Mouse (Mus musculus) embryonic facial prominence, embryonic 14.5 days (tissue): Measurements from ENCODE around the gene 2810006K23Rik. TPM values are rescaled to one million over a fixed set of nuclear protein-coding genes. Genes with fewer than 3 reads are reported as not detected.
"Not testable (repeated sequence)": the region's sequence is repeated elsewhere in the genome, so short reads cannot be mapped to it uniquely, and the experiment has no call there.

ENCODE experiments used
- ATAC-seq: fragments of 200-750 bp; cut with Nextera tagmentation; 2 replicates; pipeline ENCODE4 v1.8.0; 2017; ENCODE audit warnings: low read depth, moderate number of reproducible peaks, moderate TSS enrichment
- DNase-seq: peaks from one replicate; pipeline ENCODE4 v3.0.0-alpha.2; 2015; ENCODE audit warnings: low spot score
- H3K27ac ChIP-seq: fragments of 300-500 bp; sonication (generic); replicated peaks from 2 replicates; pipeline ENCODE4 v1.5.1; 2014; ENCODE audit warnings: low read depth, mild to moderate bottlenecking, low read length, moderate library complexity
- H3K27me3 ChIP-seq: fragments of 300-500 bp; sonication (generic); replicated peaks from 2 replicates; pipeline ENCODE4 v1.6.1; 2014; ENCODE audit warnings: low read length; ENCODE audit not compliant: control insufficient read depth, insufficient read depth
- H3K36me3 ChIP-seq: fragments of 300-500 bp; sonication (generic); 2 replicates; pipeline ENCODE4 v1.6.1; 2014; ENCODE audit warnings: low read length, mixed read lengths; ENCODE audit not compliant: control insufficient read depth, insufficient read depth
- H3K4me1 ChIP-seq: fragments of 300-500 bp; sonication (generic); 2 replicates; pipeline ENCODE4 v1.6.1; 2014; ENCODE audit warnings: antibody characterized with exemption, low read length; ENCODE audit not compliant: control insufficient read depth, insufficient read depth
- H3K4me2 ChIP-seq: fragments of 300-500 bp; sonication (generic); 2 replicates; pipeline ENCODE4 v1.6.1; 2014; ENCODE audit warnings: low read depth, mild to moderate bottlenecking, low read length, moderate library complexity, mixed read lengths
- H3K4me3 ChIP-seq: fragments of 300-500 bp; sonication (generic); 2 replicates; pipeline ENCODE4 v1.5.1; 2014; ENCODE audit warnings: low read depth, mild to moderate bottlenecking, low read length
- H3K9ac ChIP-seq: fragments of 300-500 bp; sonication (generic); 2 replicates; pipeline ENCODE4 v1.6.1; 2014; ENCODE audit warnings: low read depth, mild to moderate bottlenecking, low read length, moderate library complexity, mixed read lengths
- H3K9me3 ChIP-seq: fragments of 300-500 bp; sonication (generic); 2 replicates; pipeline ENCODE4 v1.6.1; 2016; ENCODE audit warnings: low read length; ENCODE audit not compliant: control insufficient read depth
- WGBS: fragments of 180-500 bp; shearing (Covaris S2); extraction: QIAGEN DNeasy Blood & Tissue Kit; methylation state at CpG from one replicate; pipeline ENCODE4 v1.1.7; 2014; 5-methylcytosine and 5-hydroxymethylcytosine counted together
- polyA plus RNA-seq: library from polyadenylated mRNA; unstranded; fragments of >200 nt; fragmentation: Nextera tagmentation; extraction: Ambion mirVana; gene quantifications from 2 replicates; pipeline ENCODE4 v1.2.1, GENCODE M21; 2014

The 2810006K23Rik gene
- polyA plus RNA-seq, 1 experiment from 2014 or later = 10.4 TPM

DNA sequence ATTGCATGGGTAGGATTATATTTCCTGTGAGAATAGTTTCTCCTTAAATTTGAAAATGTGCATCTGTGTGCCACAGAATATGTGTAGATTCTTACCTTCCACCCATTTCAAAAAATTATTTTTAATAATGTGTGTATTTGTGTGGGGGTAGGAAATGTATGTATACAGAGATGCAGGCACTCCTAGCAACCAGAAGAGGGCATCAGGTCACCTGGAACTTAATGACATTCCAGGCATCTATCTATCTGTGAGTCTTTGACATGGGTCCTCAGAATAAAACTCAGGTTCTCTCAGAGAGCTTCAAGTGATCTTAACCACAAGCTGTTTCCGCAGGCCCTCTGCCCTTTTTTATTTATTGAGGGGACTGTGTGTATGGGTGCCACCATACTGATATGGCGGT is 31.8 kb downstream of the 2810006K23Rik start:
- no peak for ATAC-seq
- DNase-seq = no peak
- no peaks in the 10 kb centered on the region for H3K27me3 ChIP-seq
- WGBS = 69% methylated on average over 2 of the region's 2 CpGs
- no peak overlapping the region for H3K4me2 ChIP-seq
- H3K4me1 ChIP-seq = no peaks in the 10 kb centered on the region
- H3K36me3 ChIP-seq = no peaks in the 10 kb centered on the region
- no peak overlapping the region for H3K9ac ChIP-seq
- H3K4me3 ChIP-seq = no peak overlapping the region
- H3K27ac ChIP-seq = no peak overlapping the region
- H3K9me3 ChIP-seq = no peaks in the 10 kb centered on the region

DNA sequence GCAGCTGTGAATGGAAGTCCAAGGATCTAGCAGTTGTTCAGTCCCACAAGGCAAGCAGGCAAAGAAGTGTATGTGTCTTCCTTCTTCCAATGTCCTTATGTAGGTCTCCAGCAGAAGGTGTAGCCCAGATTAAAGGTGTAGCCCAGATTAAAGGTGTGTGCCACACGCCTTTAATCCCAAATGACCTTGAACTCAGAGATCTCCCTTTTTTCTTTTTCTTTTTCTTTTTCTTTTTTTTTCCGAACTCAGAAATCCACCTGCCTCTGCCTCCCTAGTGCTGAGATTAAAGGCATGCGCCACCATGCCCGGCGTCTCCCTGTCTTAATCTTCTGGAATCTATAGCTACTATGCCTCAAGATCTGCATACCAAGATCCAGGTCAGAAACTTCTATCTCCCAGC is 35.1 kb downstream of the 2810006K23Rik start, which contains the start of gene Cdk2ap1:
Cdk2ap1 (minus strand) TSS at position 101 of the 400 bp plus-strand sequence.
- WGBS = 91% methylated on average over 5 of the region's 5 CpGs
- H3K27me3 ChIP-seq, ATAC-seq, DNase-seq, H3K4me3 ChIP-seq, H3K4me2 ChIP-seq, H3K9ac ChIP-seq, H3K27ac ChIP-seq, H3K4me1 ChIP-seq, H3K9me3 ChIP-seq, H3K36me3 ChIP-seq: not testable (repeated sequence)

DNA sequence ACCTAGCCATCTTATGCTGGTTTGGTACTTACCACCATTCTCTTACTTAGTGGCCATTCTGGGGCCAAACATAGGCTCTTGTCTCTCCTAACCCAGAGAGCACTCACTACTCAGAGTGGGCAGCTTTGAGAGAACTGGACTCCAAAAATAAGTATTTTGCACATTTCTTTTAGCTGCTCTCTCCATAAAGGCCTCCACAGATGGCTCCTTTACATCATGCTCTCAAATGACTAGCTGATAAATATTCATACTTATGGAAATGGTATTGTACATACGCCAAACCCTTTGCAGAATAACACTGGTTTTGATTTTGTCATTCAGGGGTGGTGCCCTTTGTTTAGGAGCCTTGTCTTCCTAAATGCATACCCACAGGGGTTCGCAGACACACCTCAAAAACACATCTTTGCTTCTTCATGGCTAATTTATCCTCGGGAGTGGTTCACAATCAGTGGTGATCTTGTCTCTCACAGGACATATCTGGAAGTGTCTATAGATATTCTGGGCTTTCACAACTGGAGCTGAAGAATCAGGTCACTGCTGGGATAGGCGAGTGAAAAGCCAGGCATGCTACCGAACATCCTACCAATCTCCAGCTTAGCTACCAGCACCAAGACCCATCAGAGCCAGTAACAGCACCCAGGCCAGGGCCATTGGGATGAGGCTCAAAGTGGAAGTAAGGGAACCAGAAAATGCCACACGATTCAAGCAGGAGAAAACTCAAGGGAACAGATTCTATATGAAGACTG is 36.5 kb downstream of the 2810006K23Rik start:
- Histone ChIP-seq H3K4me2 (no peak overlapping the region), H3K4me1 (no peaks in the 10 kb centered on the region), H3K27ac (no peak overlapping the region; the same call in 1 of the 2 replicates), H3K27me3 (no peaks in the 10 kb centered on the region), H3K4me3 (no peak overlapping the region), H3K9me3 (no peaks in the 10 kb centered on the region), H3K9ac (no peak overlapping the region), H3K36me3 (peaks cover 12% of the 10 kb centered on the region)
- no peak for ATAC-seq
- DNase-seq = no peak
- WGBS = 83% methylated on average over 6 of the region's 6 CpGs

DNA sequence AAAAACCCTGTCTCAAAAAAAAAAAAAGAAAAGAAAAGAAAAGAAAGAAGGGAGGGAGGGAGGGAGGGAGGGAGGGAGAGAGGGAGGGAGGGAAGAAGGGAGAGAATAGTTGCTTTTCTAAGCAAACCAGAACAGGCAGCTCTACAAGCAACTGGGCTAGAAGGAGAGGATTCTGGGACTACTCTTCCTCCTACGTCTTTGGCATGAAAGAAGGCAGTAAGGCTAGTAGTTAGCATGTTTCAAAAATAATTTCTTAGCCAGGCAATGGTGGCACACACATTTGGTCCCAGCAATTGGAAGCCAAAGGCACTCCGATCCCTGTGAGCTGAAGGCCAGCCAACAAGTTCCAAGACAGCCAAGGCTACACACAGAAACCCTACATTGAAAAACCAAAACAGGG is 37.9 kb downstream of the 2810006K23Rik start:
- Histone ChIP-seq H3K4me2 (no peak overlapping the region), H3K9me3 (no peaks in the 10 kb centered on the region), H3K4me3 (no peak overlapping the region), H3K36me3 (peaks cover 26% of the 10 kb centered on the region), H3K27ac (no peak overlapping the region), H3K4me1 (no peaks in the 10 kb centered on the region), H3K9ac (no peak overlapping the region), H3K27me3 (no peaks in the 10 kb centered on the region)
- WGBS = 98% methylated on average over 2 of the region's 2 CpGs
- ATAC-seq = no peak
- DNase-seq = no peak

DNA sequence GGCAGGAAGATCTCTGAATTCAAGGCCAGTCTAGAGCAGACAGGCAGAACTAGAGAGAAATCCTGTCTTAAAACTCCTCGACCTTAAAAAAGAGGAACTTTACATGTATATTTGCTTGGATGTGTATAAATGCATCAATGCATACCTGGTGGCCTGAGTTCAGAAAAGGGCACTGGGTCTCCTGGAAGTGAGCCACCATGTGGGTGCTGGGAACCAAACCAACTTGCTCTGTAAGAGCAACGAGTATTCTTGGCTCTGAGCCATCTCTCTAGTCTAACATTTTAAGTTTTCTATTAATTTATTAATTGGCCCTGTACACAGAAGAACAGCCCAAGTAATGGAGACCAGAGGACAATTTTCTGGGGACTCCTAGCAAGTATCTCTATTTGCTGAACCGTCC is 38.8 kb downstream of the 2810006K23Rik start:
- Histone ChIP-seq H3K4me2 (no peak overlapping the region), H3K4me3 (no peak overlapping the region), H3K9me3 (no peaks in the 10 kb centered on the region), H3K27ac (no peak overlapping the region), H3K27me3 (no peaks in the 10 kb centered on the region), H3K36me3 (peaks cover 36% of the 10 kb centered on the region), H3K4me1 (no peaks in the 10 kb centered on the region), H3K9ac (no peak overlapping the region)
- 74% methylated on average over 3 of the region's 3 CpGs for WGBS
- no peak for DNase-seq
- no peak for ATAC-seq

DNA sequence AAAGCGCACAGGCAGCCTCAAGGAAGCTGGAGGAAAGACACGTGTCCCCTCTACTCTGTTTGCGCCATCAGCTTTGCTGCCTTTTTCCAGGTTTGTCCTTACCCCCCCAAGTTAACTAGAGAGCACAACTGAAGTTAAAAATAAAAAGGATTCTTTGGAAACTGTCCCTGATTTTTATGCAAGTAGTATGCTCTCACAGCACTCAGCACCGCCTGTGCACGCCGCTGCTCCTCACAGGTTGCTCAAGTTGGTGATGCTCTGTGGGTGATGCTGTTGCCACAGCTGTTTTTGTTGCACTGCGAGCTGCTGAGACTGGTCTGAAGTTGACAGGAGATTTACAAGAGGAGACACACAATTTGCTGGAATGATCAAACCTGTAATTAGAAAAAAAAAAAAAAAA is 46.4 kb downstream of the 2810006K23Rik start:
- Histone ChIP-seq H3K4me3 (no peak overlapping the region), H3K36me3 (peaks cover 88% of the 10 kb centered on the region), H3K27ac (no peak overlapping the region), H3K27me3 (no peaks in the 10 kb centered on the region), H3K9ac (no peak overlapping the region), H3K4me1 (no peaks in the 10 kb centered on the region), H3K9me3 (no peaks in the 10 kb centered on the region), H3K4me2 (no peak overlapping the region)
- DNase-seq = no peak
- 96% methylated on average over 7 of the region's 7 CpGs for WGBS
- ATAC-seq = no peak

DNA sequence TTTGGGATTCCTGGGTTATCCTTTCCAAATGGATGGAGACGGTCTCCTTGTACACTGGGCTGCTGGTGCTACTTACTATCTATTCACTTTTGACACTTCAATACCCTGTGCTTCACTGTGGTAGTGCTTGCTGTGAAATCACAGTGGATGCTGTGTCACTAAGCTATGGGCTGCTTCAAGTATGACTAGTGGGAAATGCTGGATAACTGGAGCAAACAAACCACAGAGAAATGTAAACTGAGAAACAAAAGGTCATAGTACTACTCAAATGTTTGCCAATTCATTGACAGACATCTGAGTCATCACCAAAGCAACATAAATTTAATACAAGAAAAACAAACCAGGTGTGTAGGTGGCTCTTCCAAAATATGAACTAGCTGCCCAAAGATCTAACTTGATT is 48.5 kb downstream of the 2810006K23Rik start:
- ATAC-seq (no peak), DNase-seq (no peak)
- no peaks in the 10 kb centered on the region for H3K4me1 ChIP-seq
- no peaks in the 10 kb centered on the region for H3K9me3 ChIP-seq
- no peaks in the 10 kb centered on the region for H3K27me3 ChIP-seq
- peaks cover 88% of the 10 kb centered on the region for H3K36me3 ChIP-seq
- 98% methylated on average over 1 of the region's 1 CpGs for WGBS
- H3K4me2 ChIP-seq = no peak overlapping the region
- no peak overlapping the region for H3K4me3 ChIP-seq
- no peak overlapping the region for H3K27ac ChIP-seq
- no peak overlapping the region for H3K9ac ChIP-seq

DNA sequence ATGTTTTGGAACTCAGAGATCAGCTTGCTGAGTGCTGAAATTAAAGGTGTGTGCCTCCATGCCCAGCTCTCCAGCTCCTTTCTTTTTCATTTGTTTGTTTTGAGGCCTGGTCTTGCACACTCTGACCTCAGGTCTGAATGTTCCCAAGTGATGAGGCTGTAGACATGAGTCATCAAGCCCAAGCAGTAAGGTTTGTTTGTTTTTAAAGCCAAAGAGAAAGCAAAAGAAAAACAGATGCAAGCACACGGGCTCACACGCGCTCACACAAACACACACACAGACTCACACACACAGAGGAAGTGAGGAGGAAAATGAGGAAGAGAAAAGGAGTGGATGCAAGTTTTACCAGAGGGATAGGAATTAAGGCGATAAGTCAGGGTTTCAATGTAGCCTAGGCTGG is 49.3 kb downstream of the 2810006K23Rik start:
- WGBS = 90% methylated on average over 4 of the region's 4 CpGs
- Histone ChIP-seq H3K4me3 (no peak overlapping the region), H3K27ac (no peak overlapping the region), H3K9me3 (no peaks in the 10 kb centered on the region), H3K4me1 (no peaks in the 10 kb centered on the region), H3K36me3 (peaks cover 88% of the 10 kb centered on the region), H3K9ac (no peak overlapping the region), H3K4me2 (no peak overlapping the region), H3K27me3 (no peaks in the 10 kb centered on the region)
- ATAC-seq = no peak
- DNase-seq = no peak

DNA sequence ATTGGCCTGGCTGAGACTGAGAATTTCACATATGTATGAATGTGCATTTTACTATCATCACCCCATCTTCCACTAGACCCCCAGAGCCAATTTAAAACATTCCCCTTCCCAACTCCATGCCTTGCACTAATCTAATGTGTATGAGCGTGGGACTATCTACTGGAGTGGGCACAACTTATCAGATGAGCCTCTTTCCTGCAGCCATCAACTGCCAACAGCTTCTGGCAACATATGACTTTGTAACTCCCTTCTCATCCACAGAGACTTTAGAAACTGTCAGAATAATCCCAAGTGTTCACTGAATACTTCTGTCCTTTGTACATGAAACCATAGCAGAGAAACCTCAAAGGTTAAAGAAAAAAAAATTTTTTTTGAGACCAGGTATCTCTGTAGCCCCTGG is 52.2 kb downstream of the 2810006K23Rik start:
- H3K27me3 ChIP-seq = no peaks in the 10 kb centered on the region
- WGBS = 89% methylated on average over 1 of the region's 1 CpGs
- no peak overlapping the region for H3K4me2 ChIP-seq
- DNase-seq (no peak), ATAC-seq (no peak)
- no peak overlapping the region for H3K9ac ChIP-seq
- no peaks in the 10 kb centered on the region for H3K9me3 ChIP-seq
- no peak overlapping the region for H3K27ac ChIP-seq
- H3K36me3 ChIP-seq = peaks cover 91% of the 10 kb centered on the region
- no peaks in the 10 kb centered on the region for H3K4me1 ChIP-seq
- H3K4me3 ChIP-seq = no peak overlapping the region
